Mouse (Mus musculus): ENCODE measurements at regions not wholly inside any gene's neighbourhood (a gene's known extent, or its start where the extent isn't known, plus 50 kb on each side); places are given as distances from the start of the nearest gene placed in this dataset.

GRCm38 (mm10) chr9:30101942-30102341 lies 139.0 kb upstream of the Ntm start:
- TF ChIP-seq POLR2A (IDR thresholded peaks at IDR 0.05; ENCODE audit: insufficient read depth, low read depth, low read length) (no peak), CTCF (IDR thresholded peaks at IDR 0.05) (no peak), EP300 (IDR thresholded peaks at IDR 0.05; ENCODE audit: insufficient read depth, low read depth, low read length) (no peak)

All from heart, adult 2 months (tissue).